Mouse (Mus musculus): ENCODE data around the gene Siah1b. TPM values are rescaled to one million over a fixed set of nuclear protein-coding genes. Genes with fewer than 3 reads are reported as not detected.
A peak's percentile ranks its signal among the peaks of the same experiment; 100 is the strongest.

Siah1b gene
- total RNA-seq, 2 experiments from 2014 or later, result 5.4 to 9.2 TPM

DNA sequence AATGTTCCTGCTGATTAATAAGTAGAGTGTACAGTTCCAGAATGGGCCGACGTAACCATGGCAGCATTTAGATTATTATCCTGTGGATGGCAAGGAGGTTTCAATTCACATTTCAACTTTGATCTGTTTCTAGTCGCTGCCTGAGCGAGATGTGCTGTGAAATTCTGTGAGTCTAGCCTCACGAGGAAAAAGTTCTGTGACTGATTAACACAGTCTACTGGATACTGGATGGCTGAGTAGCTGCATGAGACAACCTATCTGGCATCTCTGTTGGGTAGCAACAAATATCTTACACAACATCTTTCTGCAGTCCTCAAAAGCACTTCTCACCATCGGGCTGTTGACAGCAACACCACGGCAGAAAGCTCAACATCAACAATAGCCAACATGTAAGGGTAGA lies 43.8 kb downstream of the Siah1b start:
- no peak for DNase-seq

DNA sequence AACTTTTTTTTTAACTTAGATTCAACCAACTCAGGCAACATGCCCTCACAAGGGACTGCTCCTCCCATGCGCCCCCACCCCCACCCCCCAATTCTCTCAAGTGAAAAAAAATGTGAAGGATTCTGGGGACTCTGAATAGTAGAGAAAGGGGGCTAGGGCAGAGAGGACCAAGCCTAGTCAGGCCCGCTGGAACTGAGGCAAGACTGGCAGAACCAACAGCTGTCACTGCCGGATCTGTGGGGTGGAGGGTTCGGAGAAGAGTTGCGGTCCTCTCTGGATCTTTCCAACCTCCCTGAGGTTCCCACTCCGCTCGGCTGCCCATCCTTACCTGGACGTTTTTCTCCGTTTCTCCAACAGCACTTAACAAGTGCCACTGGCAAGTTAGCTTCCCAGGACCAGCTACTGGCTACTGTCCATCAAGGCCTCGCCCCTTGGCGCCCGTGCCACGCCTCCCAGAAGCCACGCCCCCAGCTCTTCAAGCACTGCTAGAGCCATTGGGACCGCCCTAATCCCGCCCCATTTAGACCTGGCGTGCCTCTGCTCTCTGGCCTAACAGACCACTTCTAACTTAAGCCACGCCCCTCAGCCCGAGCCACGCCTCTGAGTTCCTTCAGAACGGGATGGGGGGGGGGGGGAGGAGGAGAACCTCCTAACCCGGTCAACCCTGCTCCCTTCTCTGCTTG lies 48.5 kb downstream of the Siah1b start, which contains the start of gene Car5b:
TSS of gene Car5b (minus strand) at position 391 of the 683 bp plus-strand sequence.
- peak; percentile 89 for DNase-seq

Other genes with a start within 250 kb of the Siah1b start
- gene Ap1s2, start 167.5 kb downstream of the Siah1b start, total RNA-seq (2021), result 10 to 100 TPM; 18.6 to 21.7 TPM
- gene Zrsr2, start 117.8 kb downstream of the Siah1b start, total RNA-seq (2021), result 10 to 100 TPM; 24.4 to 27.4 TPM
- gene Car5b, start 48.5 kb downstream of the Siah1b start, total RNA-seq (2021), result 1 to 10 TPM; 3.2 to 7.1 TPM
- under 1 TPM in 1 of 2 experiments, not detected in 1; 0.24 TPM for gene Cltrn, start 12.3 kb upstream of the Siah1b start, total RNA-seq (2021)
- 10 to 100 TPM; 25.7 to 29.8 TPM for gene Ace2, start 62.8 kb upstream of the Siah1b start, total RNA-seq (2021)
- 1 to 10 TPM; 1.1 to 1.4 TPM for gene Bmx, start 181.7 kb upstream of the Siah1b start, total RNA-seq (2021)
- 1 to 10 TPM; 3.6 to 7.1 TPM for gene Pir, start 192.9 kb upstream of the Siah1b start, total RNA-seq (2021)

Measured in adrenal gland, postnatal 10 days (tissue).